Mouse (Mus musculus): ENCODE measurements at regions not wholly inside any gene's neighbourhood (a gene's known extent, or its start where the extent isn't known, plus 50 kb on each side); places are given as distances from the start of the nearest gene placed in this dataset.

GRCm38 (mm10) chr12:118659240-118660120 lies 186.6 kb upstream of the Sp8 start:
- DNase-seq (ENCODE audit: low spot score), result no peak

DNA sequence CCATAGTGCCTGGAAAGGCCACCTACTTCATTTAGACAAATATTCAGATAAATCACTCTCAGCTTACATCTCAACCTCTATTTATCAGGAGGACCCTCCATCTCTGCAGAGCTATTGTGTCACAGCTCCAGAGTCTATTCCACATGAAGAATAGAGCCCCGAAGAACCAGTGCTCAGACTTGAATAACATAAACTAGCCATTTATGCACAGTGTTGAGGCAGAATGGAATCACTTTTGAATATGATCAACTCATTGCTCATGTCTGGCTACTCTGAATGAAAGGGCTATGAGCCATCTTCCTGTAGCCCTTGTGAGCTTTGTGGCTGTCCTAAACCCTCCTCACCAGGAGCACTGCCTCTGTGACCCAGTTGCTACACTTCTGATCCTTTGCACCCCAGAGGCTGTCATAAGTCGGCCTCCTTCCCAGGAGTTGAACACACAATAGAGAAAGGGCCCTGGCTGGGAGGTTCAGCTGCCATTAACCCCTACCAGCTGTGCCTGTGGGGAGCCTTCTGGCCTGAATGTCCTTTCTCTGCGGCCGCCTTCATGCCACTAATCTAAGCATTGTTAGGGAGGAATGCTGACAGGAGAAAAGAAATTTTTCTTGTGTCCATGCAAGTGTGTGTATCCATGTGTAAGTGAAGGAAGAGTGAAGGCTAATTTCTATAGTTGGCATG lies 195.5 kb upstream of the Sp8 start:
- DNase-seq (ENCODE audit: low spot score), result no peak

DNA sequence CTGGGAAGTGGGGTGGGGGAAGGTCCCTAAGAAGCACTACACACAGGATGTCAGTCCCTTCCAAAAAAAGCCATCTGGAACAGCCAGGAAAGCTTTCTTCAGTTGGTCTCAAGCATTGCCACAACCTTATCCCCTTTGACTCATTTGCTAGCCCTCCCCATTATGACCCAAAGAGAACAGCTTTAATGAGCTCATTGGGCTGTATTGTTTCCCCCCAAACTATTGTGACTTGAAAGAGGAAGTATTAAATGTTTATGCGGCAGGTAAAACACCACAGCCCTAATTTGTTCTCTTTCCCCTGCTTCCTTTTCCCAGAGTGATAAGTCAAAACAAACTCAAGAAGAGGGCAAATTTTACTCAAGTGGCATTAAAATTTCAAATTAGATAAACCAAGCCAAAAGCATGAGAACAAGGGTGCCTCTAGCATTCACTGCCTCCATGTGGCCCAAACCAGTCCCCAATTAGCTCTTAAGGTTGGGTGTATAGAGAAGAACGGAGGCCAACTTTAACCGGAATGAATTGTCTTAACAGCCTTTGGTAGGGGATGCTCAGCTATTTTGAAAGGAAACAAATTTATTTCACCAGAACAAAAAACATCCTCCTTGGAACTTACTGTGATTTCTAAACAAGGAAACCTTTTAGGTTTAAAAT lies 196.7 kb upstream of the Sp8 start:
- no peak for DNase-seq (ENCODE audit: low spot score)

GRCm38 (mm10) chr12:118648673-118649072 lies 197.5 kb upstream of the Sp8 start:
- DNase-seq (ENCODE audit: low spot score), result no peak

GRCm38 (mm10) chr12:118647270-118648042 lies 198.7 kb upstream of the Sp8 start:
- DNase-seq (ENCODE audit: low spot score), result no peak

DNA sequence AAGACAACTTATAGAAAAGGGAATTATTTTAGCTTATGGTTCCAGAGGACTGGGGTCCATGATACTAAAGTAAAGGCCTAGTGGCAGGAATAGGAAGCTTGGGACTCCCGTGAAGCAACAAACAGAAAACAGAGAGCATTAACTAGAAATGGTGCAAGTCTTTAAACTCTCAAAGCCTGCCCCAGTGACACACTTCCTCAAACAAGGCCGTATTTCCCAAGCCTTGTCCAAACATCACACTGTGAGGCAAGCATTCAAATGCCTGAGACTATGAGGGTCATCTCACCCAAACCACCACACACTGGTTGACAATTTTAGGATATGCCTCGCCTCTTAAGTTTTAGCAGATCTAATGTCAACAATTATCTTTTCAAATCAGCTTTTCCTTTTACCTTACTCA lies 205.2 kb upstream of the Sp8 start:
- DNase-seq (ENCODE audit: low spot score), result no peak

- DNase-seq (ENCODE audit: low spot score), result no peak
Observed at GRCm38 (mm10) chr12:118637214-118637613, 208.9 kb upstream of the Sp8 start.

- DNase-seq (ENCODE audit: low spot score), result no peak
Observed at GRCm38 (mm10) chr12:118635456-118635855, 210.7 kb upstream of the Sp8 start.

- no peak for DNase-seq (ENCODE audit: low spot score)
Observed at GRCm38 (mm10) chr12:118630373-118630772, 215.8 kb upstream of the Sp8 start.

DNA sequence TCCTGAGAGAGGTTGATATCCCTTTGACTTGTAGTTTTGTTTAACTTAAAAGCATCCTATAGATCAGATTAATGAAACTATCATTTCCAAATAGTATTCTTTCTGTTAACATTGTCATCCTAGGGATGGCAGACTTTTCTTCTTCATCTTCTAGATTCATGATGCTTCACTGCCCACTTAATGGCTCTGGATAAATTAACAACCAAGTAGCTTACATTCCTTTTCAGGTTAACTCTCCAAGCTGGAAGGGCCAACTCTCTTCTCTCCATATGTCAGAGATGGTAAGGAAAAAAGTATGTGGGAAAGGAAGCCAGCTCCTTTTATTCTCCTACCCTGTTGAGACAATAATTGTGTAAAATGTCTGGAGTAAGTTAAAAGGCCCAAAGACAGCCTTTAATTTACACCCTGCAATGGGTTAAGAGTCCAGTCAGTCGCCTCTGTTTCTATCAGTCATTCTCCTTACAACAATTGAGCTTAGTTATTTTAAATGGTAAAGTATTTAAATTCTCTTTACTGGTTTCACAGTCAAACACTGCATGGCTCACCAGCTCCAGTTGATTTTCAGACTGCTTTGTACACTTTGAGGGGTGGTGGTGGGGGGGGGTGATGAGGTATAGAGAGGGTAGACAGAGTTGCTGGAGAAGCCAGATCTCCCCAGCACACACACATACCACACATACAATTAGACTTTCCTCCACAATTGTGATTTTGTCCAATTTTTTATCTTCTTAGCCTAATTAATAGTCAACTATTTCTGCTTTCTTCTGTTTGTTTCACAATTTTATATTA lies 224.2 kb upstream of the Sp8 start:
- DNase-seq (ENCODE audit: low spot score), result no peak

DNA sequence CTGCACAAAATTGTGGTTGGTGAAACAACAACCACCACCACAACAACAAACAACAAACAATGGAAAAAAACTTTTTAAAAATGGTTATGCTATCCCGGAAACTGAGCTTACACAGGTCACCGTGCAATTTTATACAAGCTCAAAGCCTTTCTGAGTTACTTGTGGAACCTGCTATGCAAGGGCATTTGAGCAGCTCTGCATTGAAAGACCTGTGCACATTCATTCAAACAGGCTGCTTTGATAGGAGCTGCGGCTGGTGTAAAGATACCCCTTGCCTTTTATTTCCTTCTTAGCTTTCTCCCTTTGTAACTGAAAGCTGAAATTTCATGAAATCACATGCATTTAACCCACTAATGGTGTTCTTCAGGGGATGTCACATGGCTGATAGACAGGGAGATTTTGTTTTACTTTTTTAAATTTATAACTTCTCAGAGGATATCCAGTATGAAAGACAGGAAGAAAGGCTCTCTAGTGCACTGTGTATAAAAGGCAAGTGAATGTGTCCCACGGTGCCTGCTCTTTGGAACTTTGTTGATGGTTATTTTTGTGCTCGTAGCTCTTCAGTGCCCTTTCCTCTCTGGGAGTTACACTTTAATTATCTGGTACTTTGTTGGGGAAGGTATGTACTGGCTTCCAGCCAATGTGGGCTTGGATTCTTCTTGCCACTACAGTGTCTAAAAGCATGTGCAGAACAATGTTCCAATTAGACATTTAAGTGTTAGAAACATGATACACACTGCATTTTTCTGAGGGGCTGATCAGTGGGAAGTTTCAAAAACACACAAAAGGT lies 225.1 kb upstream of the Sp8 start:
- DNase-seq (ENCODE audit: low spot score), result no peak

DNA sequence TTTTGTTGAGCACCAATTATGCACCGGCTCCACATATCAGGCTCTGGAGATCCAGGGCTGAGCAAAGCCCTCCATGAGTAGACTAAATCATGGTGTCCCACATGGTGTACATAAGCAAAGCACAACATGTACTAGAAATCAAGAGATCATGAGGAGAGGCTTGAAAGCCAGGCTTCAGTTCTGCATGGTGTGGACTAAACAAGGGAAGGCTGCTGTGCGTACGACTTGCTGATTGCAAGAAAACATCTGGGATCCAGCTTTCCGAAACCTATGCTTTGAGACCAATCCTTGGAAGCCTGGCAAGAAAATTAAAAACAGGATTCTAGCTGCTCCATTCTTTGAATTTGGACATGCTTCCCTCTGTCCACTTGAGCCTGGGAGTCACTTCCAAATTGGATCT lies 249.1 kb upstream of the Sp8 start:
- no peak for DNase-seq (ENCODE audit: low spot score)

GRCm38 (mm10) chr12:118594781-118595574 lies 251.2 kb upstream of the Sp8 start:
- no peak for DNase-seq (ENCODE audit: low spot score)

DNA sequence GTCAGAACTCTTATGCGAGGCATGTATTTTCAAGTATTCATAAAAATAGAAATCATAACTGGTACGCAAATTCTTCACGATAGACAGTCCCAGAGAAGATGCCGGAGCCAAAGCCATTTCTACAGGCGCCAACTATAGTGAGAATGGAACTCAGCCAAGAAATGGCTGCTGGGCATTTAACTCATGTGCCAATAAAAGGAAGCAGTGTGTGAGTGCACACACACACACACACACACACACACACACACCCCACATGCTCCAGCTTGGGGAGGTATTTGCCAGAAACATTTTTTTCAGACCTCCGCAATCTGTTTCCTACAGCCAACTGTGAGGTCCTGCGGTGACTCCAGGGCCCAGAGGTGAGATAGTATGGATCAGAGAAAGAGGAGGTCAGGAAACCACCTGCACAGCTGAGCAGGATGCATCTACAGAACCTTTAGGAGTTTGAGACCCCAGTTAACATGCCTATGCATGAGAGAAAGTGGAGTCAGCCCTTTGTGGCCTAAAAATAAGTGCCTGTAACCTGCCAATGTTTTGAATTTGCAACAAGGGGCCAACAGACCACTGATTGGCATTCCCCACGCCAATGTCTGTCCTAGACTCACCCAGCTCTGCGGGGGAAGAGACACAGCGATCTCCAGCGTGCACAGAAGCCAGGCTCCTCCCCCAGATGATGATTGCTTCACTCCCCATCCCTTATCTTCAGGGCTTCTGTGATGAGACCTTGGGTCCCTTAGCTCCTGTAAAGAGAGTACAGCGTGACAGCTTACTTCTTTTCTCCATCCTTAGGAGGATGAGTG lies 262.1 kb upstream of the Sp8 start:
- DNase-seq (ENCODE audit: low spot score), result no peak

- peak; percentile 10 for DNase-seq (ENCODE audit: low spot score)
Observed at GRCm38 (mm10) chr12:118569811-118570210, 268.6 kb upstream of the Sp4 start.

DNA sequence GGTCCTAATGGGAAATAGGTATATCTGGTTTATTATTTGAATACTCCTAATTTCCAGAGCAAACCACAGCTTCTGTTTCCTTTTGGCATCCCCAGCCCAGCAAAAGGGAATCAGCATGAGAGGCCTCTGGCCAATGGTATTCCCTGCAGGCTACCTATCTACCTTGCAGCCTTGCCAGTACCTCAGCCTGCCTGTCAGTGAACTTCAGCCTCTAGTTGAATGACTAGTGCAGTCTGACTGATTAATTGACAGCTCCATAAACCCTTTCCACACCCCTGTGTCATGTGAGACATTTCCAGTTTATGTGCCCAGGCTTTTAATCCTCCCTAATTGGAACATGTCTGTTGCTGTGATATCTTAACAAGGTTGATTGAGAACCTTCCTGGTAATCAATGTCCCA lies 265.4 kb upstream of the Sp4 start:
- DNase-seq (ENCODE audit: low spot score), result no peak

GRCm38 (mm10) chr12:118564394-118565112 lies 263.3 kb upstream of the Sp4 start:
- DNase-seq (ENCODE audit: low spot score), result no peak

- no peak for DNase-seq (ENCODE audit: low spot score)
Observed at GRCm38 (mm10) chr12:118562226-118562625, 261.0 kb upstream of the Sp4 start.
